Mouse (Mus musculus) kidney, adult 2 months (tissue): ENCODE measurements around the gene Ndufa8.

Experiments
- CTCF ChIP-seq: fragments of 200-500 bp; conservative IDR thresholded peaks from 2 replicates; pipeline ENCODE4 v1.5.1; 2011; ENCODE audit warnings: low read depth, mild to moderate bottlenecking, control low read depth, low read length, moderate library complexity, mixed read lengths; ENCODE audit not compliant: insufficient read depth, insufficient read length
- POLR2A ChIP-seq: fragments of 200-500 bp; IDR thresholded peaks from one replicate; pipeline ENCODE4 v1.6.1; 2011; ENCODE audit warnings: low read depth, low read length, control low read depth

DNA sequence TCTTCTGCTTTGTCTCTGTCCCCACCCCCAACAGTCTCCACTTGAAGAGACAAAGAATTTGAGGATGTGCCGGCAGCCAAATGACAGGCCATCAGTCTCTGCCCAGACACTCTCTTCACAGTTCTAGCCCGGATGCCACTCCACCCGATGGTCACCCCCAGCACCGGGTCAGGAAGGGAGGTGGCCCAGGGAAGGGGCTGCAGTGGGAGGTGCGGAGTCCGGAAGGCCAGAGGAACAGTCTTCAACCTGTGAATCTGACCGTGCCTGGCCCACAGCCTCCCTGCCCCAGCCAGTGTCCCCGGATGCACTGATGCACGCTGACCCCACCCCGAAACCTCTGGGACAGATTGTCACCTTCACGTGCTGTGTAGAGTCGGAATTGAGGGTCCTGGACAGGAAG, 36.2 kb downstream of the Ndufa8 start:
- TF ChIP-seq CTCF (no peak), POLR2A (no peak)
